Mouse (Mus musculus): ENCODE measurements at regions not wholly inside any gene's neighbourhood (a gene's known extent, or its start where the extent isn't known, plus 50 kb on each side); places are given as distances from the start of the nearest gene placed in this dataset.

DNA sequence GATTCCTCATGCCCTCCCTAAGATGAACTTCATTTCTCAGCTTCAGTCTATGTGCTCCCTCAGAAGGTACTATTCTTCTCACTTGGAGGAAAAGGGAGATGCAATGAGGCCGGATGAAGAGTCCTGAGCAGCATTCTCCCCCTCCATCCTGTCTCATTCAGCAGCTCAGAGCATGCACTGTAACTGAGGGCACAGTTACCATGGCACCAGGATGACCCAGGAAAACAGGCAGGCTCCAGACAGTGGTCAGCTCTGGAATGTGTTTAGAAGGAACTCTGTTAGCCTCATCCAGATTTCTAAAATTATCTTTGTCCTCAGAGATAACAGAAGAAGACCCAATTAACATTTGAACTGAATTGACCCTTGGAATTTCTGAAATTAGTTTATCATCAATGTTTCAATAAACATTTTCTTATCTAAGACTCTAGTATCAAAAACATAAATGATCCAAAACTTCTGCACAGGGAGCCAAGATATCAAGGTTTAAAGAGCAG, 148.1 kb upstream of the Slc24a5 start:
- no peaks in the 10 kb centered on the region for H3K36me3 ChIP-seq (ENCODE audit: control insufficient read depth, insufficient read depth)
- ATAC-seq (replicated peaks; ENCODE audit: extremely low read depth, insufficient read depth, low FRiP score), result no peak; the same call in 1 of the 2 replicates
- no peak overlapping the region for H3K4me3 ChIP-seq (ENCODE audit: low read length)
- no peaks in the 10 kb centered on the region for H3K27me3 ChIP-seq (ENCODE audit: control insufficient read depth, insufficient read depth, low read length)
- peaks cover 13% of the 10 kb centered on the region for H3K4me1 ChIP-seq (ENCODE audit: control insufficient read depth, insufficient read depth, low read length)
- 17% methylated on average over 1 of the region's 1 CpGs for WGBS
- H3K9ac ChIP-seq (ENCODE audit: low read length), result no peak overlapping the region
- H3K4me2 ChIP-seq (ENCODE audit: low read depth, low read length), result no peak overlapping the region
- peak overlapping the region; percentile 60; the same call in 1 of the 2 replicates for H3K27ac ChIP-seq (ENCODE audit: low read length)
- H3K9me3 ChIP-seq (replicated peaks; ENCODE audit: control insufficient read depth, low read length), result no peaks in the 10 kb centered on the region

DNA sequence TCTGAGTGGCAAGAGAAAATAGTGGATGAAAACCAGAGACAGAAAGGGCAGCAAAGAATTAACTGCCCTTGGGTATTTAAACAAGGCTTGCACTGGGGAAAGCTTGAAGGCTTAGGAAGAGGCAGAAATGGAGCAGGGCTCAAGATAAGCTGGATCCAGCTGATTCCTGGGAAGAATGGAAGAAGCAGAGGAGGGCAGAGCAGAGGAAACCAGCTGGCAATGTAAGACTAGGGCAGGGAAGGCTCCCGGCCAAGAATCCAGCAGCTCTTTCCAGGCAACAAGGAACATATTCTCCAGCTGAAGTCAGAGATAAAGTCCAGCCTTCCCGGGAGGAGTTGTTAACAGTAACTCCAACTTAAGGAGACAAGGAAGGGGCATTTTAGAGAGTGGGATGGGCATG, 147.7 kb upstream of the Slc24a5 start:
- Histone ChIP-seq H3K9ac (ENCODE audit: low read length) (no peak overlapping the region), H3K4me3 (ENCODE audit: low read length) (no peak overlapping the region), H3K27me3 (ENCODE audit: control insufficient read depth, insufficient read depth, low read length) (no peaks in the 10 kb centered on the region), H3K4me2 (ENCODE audit: low read depth, low read length) (no peak overlapping the region), H3K27ac (ENCODE audit: low read length) (peak overlapping the region; percentile 60), H3K4me1 (ENCODE audit: control insufficient read depth, insufficient read depth, low read length) (peaks cover 13% of the 10 kb centered on the region), H3K9me3 (replicated peaks; ENCODE audit: control insufficient read depth, low read length) (no peaks in the 10 kb centered on the region), H3K36me3 (ENCODE audit: control insufficient read depth, insufficient read depth) (no peaks in the 10 kb centered on the region)
- ATAC-seq (replicated peaks; ENCODE audit: extremely low read depth, insufficient read depth, low FRiP score), result peak; percentile 63
- 12% methylated on average over 2 of the region's 2 CpGs for WGBS

DNA sequence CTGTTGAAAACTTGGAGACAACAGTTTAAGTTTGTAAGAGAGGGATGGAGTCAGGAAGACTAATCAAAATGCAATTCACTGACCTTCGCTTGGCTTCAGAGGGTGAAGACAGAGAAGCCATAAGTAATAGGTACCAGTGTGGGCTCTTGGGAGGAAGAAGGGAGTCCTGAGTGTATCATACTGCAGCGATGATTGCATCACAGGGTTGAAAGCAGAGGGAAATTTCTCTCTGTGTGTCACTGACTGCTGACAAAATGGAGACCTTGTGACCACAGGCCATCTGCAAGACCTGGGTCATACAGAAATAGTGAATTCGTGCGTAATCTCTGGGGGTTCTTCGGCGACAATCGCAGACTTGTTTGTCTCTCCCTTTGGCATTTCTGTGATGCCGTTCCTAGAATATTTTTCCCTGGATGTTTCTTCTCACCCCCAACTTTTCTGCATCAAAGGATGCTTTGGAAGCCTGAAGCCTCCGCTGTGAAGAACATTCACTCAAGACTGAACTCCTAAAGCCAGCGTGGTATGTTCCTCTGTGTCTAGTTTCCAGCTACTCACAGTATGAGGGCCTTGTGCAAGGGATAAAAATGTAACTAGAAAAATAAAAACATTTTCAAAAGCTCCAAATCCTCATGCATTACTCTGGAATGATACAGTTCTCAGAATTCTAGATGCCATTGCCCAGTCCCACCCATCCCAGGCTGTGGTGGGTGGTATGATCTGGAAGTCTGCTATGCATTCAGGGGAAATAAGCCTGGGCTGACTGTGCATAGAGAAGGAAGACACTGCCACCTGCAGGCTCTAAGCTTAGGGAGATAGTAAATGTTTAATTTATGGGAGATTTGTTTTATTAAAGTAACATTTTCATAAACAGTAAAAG, 139.8 kb upstream of the Slc24a5 start:
- H3K27me3 ChIP-seq (ENCODE audit: control insufficient read depth, insufficient read depth, low read length), result no peaks in the 10 kb centered on the region
- H3K4me2 ChIP-seq (ENCODE audit: low read depth, low read length), result no peak overlapping the region
- H3K4me3 ChIP-seq (ENCODE audit: low read length), result no peak overlapping the region
- WGBS, result 79% methylated on average over 10 of the region's 10 CpGs
- H3K4me1 ChIP-seq (ENCODE audit: control insufficient read depth, insufficient read depth, low read length), result no peaks in the 10 kb centered on the region
- no peak for ATAC-seq (replicated peaks; ENCODE audit: extremely low read depth, insufficient read depth, low FRiP score)
- no peak overlapping the region for H3K27ac ChIP-seq (ENCODE audit: low read length)
- H3K9ac ChIP-seq (ENCODE audit: low read length), result no peak overlapping the region
- no peaks in the 10 kb centered on the region for H3K9me3 ChIP-seq (replicated peaks; ENCODE audit: control insufficient read depth, low read length)
- no peaks in the 10 kb centered on the region for H3K36me3 ChIP-seq (ENCODE audit: control insufficient read depth, insufficient read depth)

DNA sequence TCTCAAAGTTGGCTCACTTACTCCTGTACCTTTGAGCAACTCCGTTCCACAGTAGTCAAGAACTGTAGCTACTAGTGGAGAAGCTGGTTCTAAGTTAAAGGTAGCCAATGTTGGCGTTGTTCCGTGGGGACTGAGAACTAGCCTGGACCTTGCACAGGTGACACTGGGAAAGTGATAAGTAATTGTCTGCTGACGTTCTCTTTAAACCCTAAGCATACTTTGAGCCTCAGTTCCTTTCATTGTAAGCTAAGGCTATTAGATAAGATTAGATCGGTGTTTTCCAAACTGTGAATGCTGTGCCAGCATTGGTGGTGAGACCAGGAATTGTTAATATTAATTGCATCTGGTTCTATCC, 139.2 kb upstream of the Slc24a5 start:
- H3K27me3 ChIP-seq (ENCODE audit: control insufficient read depth, insufficient read depth, low read length), result no peaks in the 10 kb centered on the region
- no peak for ATAC-seq (replicated peaks; ENCODE audit: extremely low read depth, insufficient read depth, low FRiP score)
- H3K4me1 ChIP-seq (ENCODE audit: control insufficient read depth, insufficient read depth, low read length), result no peaks in the 10 kb centered on the region
- no peaks in the 10 kb centered on the region for H3K9me3 ChIP-seq (replicated peaks; ENCODE audit: control insufficient read depth, low read length)
- 65% methylated on average over 5 of the region's 5 CpGs for WGBS
- no peak overlapping the region for H3K4me2 ChIP-seq (ENCODE audit: low read depth, low read length)
- H3K4me3 ChIP-seq (ENCODE audit: low read length), result no peak overlapping the region
- no peak overlapping the region for H3K27ac ChIP-seq (ENCODE audit: low read length)
- H3K36me3 ChIP-seq (ENCODE audit: control insufficient read depth, insufficient read depth), result no peaks in the 10 kb centered on the region
- no peak overlapping the region for H3K9ac ChIP-seq (ENCODE audit: low read length)

DNA sequence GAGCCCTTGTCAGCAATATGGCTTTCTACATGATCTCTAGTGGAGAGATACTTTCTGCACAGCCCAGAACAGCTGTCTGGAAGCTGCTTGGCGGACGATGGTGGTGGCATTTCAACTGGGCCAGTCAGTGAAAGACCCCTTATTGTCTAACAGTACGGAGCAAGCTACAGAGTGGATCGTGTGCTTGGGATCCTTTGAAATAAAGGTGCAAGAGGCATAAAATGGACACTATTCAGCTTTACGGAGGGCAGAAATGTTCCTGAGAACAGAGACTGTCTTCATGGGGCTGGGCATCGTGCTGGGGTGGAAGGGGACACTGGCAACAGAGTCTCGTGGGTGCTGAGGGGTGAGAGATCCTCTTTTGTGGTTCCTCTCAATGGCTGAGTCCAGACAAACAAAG, 137.2 kb upstream of the Slc24a5 start:
- 82% methylated on average over 7 of the region's 7 CpGs for WGBS
- H3K4me2 ChIP-seq (ENCODE audit: low read depth, low read length), result no peak overlapping the region
- H3K4me1 ChIP-seq (ENCODE audit: control insufficient read depth, insufficient read depth, low read length), result no peaks in the 10 kb centered on the region
- no peaks in the 10 kb centered on the region for H3K9me3 ChIP-seq (replicated peaks; ENCODE audit: control insufficient read depth, low read length)
- no peaks in the 10 kb centered on the region for H3K36me3 ChIP-seq (ENCODE audit: control insufficient read depth, insufficient read depth)
- H3K27ac ChIP-seq (ENCODE audit: low read length), result no peak overlapping the region
- H3K27me3 ChIP-seq (ENCODE audit: control insufficient read depth, insufficient read depth, low read length), result no peaks in the 10 kb centered on the region
- ATAC-seq (replicated peaks; ENCODE audit: extremely low read depth, insufficient read depth, low FRiP score), result no peak
- H3K9ac ChIP-seq (ENCODE audit: low read length), result no peak overlapping the region
- H3K4me3 ChIP-seq (ENCODE audit: low read length), result no peak overlapping the region

DNA sequence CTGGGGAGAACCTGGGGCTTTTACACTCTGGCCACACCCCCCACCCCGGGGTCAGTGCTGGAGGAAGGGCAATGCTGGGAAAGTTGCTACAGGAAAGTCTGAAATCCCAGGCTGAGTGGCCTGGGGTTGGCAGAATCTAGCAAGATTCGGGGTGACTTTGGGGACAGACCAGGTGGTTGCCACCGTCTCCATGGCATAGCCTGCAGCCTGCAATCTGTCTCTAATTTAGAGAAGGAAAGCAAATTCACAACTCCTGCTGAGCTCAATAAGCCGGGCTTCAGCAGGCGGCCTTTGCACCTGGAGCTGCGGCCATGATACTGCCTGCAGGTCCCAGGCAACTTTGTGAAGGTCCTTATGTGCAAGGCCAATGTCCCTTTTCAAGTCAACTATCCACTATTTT, 135.4 kb upstream of the Slc24a5 start:
- H3K9ac ChIP-seq (ENCODE audit: low read length), result no peak overlapping the region
- no peak overlapping the region for H3K4me3 ChIP-seq (ENCODE audit: low read length)
- no peaks in the 10 kb centered on the region for H3K27me3 ChIP-seq (ENCODE audit: control insufficient read depth, insufficient read depth, low read length)
- H3K27ac ChIP-seq (ENCODE audit: low read length), result no peak overlapping the region
- H3K36me3 ChIP-seq (ENCODE audit: control insufficient read depth, insufficient read depth), result no peaks in the 10 kb centered on the region
- 74% methylated on average over 6 of the region's 6 CpGs for WGBS
- no peaks in the 10 kb centered on the region for H3K9me3 ChIP-seq (replicated peaks; ENCODE audit: control insufficient read depth, low read length)
- H3K4me1 ChIP-seq (ENCODE audit: control insufficient read depth, insufficient read depth, low read length), result no peaks in the 10 kb centered on the region
- H3K4me2 ChIP-seq (ENCODE audit: low read depth, low read length), result no peak overlapping the region
- ATAC-seq (replicated peaks; ENCODE audit: extremely low read depth, insufficient read depth, low FRiP score), result no peak

DNA sequence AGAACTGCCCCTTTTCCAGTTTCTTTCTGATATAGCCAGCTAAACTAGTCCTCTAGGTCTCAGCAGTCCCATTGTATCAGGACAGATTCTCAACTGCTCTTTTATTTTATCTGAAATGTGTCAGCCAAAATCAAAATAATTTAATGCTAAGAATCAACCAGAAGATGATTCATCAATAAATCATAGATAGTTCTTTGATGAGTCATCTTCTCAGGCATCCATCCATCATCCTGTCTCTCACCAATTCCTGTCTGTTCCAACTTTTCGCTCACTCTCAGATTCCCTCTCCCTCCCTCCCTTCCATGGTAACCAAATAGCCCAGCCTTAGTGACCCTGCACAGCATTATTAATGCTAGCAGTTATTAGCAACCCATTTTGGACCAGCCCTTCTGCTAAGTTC, 134.0 kb upstream of the Slc24a5 start:
- no peak overlapping the region for H3K4me2 ChIP-seq (ENCODE audit: low read depth, low read length)

DNA sequence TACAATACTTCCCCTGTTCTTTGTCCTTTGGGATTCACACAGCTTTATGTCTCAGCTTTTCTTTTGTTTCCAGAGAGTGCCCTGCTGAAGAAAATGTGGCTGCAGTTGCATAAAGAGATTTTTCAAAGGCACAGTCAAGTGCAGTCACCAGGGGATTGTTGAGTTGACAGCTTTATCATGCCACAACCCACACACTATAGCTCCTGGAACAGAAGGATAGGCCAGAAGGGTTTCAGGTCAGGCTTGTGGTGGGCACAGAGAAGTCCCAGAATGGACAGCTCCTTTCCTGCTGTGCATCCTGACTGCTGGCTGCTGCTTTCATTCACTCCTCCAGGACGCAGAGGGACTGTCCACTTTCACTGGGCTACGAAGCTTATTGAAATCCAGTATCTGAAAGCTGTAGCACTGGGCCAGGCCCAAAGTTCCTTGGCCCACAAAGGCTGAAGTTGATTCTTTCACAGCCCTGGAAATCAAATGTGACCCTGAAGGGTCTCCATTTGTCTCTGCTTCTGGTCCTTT, 119.6 kb upstream of the Slc24a5 start:
- no peak overlapping the region for H3K9ac ChIP-seq (ENCODE audit: low read length)
- no peak overlapping the region for H3K4me3 ChIP-seq (ENCODE audit: low read length)
- no peaks in the 10 kb centered on the region for H3K9me3 ChIP-seq (replicated peaks; ENCODE audit: control insufficient read depth, low read length)
- H3K27ac ChIP-seq (ENCODE audit: low read length), result no peak overlapping the region
- 55% methylated on average over 2 of the region's 2 CpGs for WGBS
- no peak for ATAC-seq (replicated peaks; ENCODE audit: extremely low read depth, insufficient read depth, low FRiP score)
- H3K27me3 ChIP-seq (ENCODE audit: control insufficient read depth, insufficient read depth, low read length), result no peaks in the 10 kb centered on the region
- H3K36me3 ChIP-seq (ENCODE audit: control insufficient read depth, insufficient read depth), result no peaks in the 10 kb centered on the region
- peaks cover 4% of the 10 kb centered on the region for H3K4me1 ChIP-seq (ENCODE audit: control insufficient read depth, insufficient read depth, low read length)
- H3K4me2 ChIP-seq (ENCODE audit: low read depth, low read length), result no peak overlapping the region

More for the DNA sequence above, 134.0 kb upstream of the Slc24a5 start:
- Histone ChIP-seq H3K4me3 (ENCODE audit: low read length) (no peak overlapping the region), H3K27me3 (ENCODE audit: control insufficient read depth, insufficient read depth, low read length) (no peaks in the 10 kb centered on the region), H3K36me3 (ENCODE audit: control insufficient read depth, insufficient read depth) (no peaks in the 10 kb centered on the region), H3K4me1 (ENCODE audit: control insufficient read depth, insufficient read depth, low read length) (no peaks in the 10 kb centered on the region), H3K27ac (ENCODE audit: low read length) (no peak overlapping the region), H3K9me3 (replicated peaks; ENCODE audit: control insufficient read depth, low read length) (no peaks in the 10 kb centered on the region), H3K9ac (ENCODE audit: low read length) (no peak overlapping the region)
- 79% methylated on average over 1 of the region's 1 CpGs for WGBS
- no peak for ATAC-seq (replicated peaks; ENCODE audit: extremely low read depth, insufficient read depth, low FRiP score)

DNA sequence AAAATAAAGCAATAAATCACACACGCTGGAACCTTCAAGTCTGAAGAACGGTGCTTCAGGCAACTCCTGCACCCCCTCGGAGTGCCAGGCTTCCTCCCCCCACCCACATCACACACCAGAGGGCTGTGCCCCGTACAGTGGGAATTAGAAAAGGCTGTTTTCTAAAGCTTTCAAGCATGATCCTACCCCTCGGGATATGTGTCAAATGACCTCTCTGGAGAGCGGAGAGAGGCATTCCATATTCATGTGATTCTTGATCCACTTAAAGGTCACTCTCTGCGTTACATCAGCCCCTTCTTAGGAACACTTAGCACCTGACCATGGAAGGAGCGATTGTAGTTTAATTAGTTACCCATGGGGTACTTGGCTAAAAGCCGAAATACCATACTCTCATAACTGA, 119.1 kb upstream of the Slc24a5 start:
- H3K27ac ChIP-seq (ENCODE audit: low read length), result no peak overlapping the region
- no peaks in the 10 kb centered on the region for H3K27me3 ChIP-seq (ENCODE audit: control insufficient read depth, insufficient read depth, low read length)
- 60% methylated on average over 9 of the region's 9 CpGs for WGBS
- no peaks in the 10 kb centered on the region for H3K36me3 ChIP-seq (ENCODE audit: control insufficient read depth, insufficient read depth)
- H3K9me3 ChIP-seq (replicated peaks; ENCODE audit: control insufficient read depth, low read length), result no peaks in the 10 kb centered on the region
- no peak overlapping the region for H3K9ac ChIP-seq (ENCODE audit: low read length)
- H3K4me2 ChIP-seq (ENCODE audit: low read depth, low read length), result no peak overlapping the region
- peaks cover 4% of the 10 kb centered on the region for H3K4me1 ChIP-seq (ENCODE audit: control insufficient read depth, insufficient read depth, low read length)
- ATAC-seq (replicated peaks; ENCODE audit: extremely low read depth, insufficient read depth, low FRiP score), result no peak
- no peak overlapping the region for H3K4me3 ChIP-seq (ENCODE audit: low read length)

Data from heart, embryonic 16.5 days (tissue).